Mouse (Mus musculus) midbrain, embryonic 13.5 days (tissue): Measurements from ENCODE around the gene Unc5b. TPM values are rescaled to one million over a fixed set of nuclear protein-coding genes. Genes with fewer than 3 reads are reported as not detected.
A peak's percentile ranks its signal among the peaks of the same experiment; 100 is the strongest.

Experiments
- ATAC-seq: fragments of 200-750 bp; cut with Nextera tagmentation; 2 replicates; pipeline ENCODE4 v1.8.0; 2017; ENCODE audit warnings: mild to moderate bottlenecking, moderate TSS enrichment, moderate library complexity
- H3K27ac ChIP-seq: fragments of 300-500 bp; sonication (generic); 2 replicates; pipeline ENCODE4 v1.5.1; 2015; ENCODE audit warnings: inconsistent platforms, mild to moderate bottlenecking, moderate library complexity
- H3K27me3 ChIP-seq: fragments of 300-500 bp; sonication (generic); 2 replicates; pipeline ENCODE4 v1.6.1; 2015; ENCODE audit warnings: mild to moderate bottlenecking, inconsistent platforms
- H3K36me3 ChIP-seq: fragments of 300-500 bp; sonication (generic); 2 replicates; pipeline ENCODE4 v1.6.1; 2015; ENCODE audit warnings: mild to moderate bottlenecking, inconsistent platforms
- H3K4me1 ChIP-seq: fragments of 300-500 bp; sonication (generic); replicated peaks from 2 replicates; pipeline ENCODE4 v1.6.1; 2015; ENCODE audit warnings: inconsistent platforms
- H3K4me2 ChIP-seq: fragments of 300-500 bp; sonication (generic); replicated peaks from 2 replicates; pipeline ENCODE4 v1.6.1; 2015; ENCODE audit warnings: moderate library complexity, mild to moderate bottlenecking, inconsistent platforms
- H3K4me3 ChIP-seq: fragments of 300-500 bp; sonication (generic); replicated peaks from 2 replicates; pipeline ENCODE4 v1.5.1; 2015; ENCODE audit warnings: mild to moderate bottlenecking, inconsistent platforms
- H3K9ac ChIP-seq: fragments of 300-500 bp; sonication (generic); replicated peaks from 2 replicates; pipeline ENCODE4 v1.6.1; 2015; ENCODE audit warnings: mild to moderate bottlenecking, inconsistent platforms
- H3K9me3 ChIP-seq: fragments of 300-500 bp; sonication (generic); 2 replicates; pipeline ENCODE4 v1.6.1; 2016; ENCODE audit warnings: mild to moderate bottlenecking, inconsistent platforms
- WGBS: fragments of 180-500 bp; shearing (Covaris S2); methylation state at CpG from one replicate; pipeline ENCODE4 v1.1.7; 2015; 5-methylcytosine and 5-hydroxymethylcytosine counted together
- polyA plus RNA-seq: library from polyadenylated mRNA; unstranded; fragments of >200 nt; fragmentation: Nextera tagmentation; extraction: Ambion mirVana; gene quantifications from 2 replicates; pipeline ENCODE4 v1.2.1, GENCODE M21; 2015

The Unc5b gene
- polyA plus RNA-seq, 1 experiment from 2014 or later, result 4.0 TPM

DNA sequence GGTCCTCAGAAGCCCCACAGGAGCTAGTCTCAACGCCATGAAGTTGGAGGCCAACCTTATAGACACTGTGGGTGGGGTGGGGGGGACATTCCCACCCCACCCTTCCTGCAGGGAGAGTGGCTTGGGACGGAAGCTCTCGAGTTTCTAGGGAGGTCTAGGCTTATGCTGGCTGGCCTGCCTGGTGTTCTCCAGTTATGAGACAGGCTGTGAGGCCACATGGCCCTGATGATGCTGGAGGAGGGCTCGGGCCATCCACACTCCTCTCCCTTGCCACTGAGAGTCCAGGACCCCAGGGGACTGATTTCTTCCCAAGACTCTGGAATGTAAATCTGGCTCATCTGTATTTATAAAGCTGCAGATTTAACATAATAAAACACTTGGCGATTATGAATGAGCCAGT is 104.1 kb downstream of the Unc5b start:
- peaks cover 26% of the 10 kb centered on the region for H3K27me3 ChIP-seq
- no peaks in the 10 kb centered on the region for H3K9me3 ChIP-seq
- H3K36me3 ChIP-seq, result 0 out of 2 replicates have a peak, but pooled peaks cover 5% of the 10 kb centered on the region
- H3K9ac ChIP-seq, result no peak overlapping the region
- 31% methylated on average over 5 of the region's 5 CpGs for WGBS
- no peak overlapping the region for H3K4me2 ChIP-seq
- no peak overlapping the region for H3K27ac ChIP-seq
- no peak overlapping the region for H3K4me3 ChIP-seq
- ATAC-seq, result no peak
- H3K4me1 ChIP-seq, result peaks cover 24% of the 10 kb centered on the region

DNA sequence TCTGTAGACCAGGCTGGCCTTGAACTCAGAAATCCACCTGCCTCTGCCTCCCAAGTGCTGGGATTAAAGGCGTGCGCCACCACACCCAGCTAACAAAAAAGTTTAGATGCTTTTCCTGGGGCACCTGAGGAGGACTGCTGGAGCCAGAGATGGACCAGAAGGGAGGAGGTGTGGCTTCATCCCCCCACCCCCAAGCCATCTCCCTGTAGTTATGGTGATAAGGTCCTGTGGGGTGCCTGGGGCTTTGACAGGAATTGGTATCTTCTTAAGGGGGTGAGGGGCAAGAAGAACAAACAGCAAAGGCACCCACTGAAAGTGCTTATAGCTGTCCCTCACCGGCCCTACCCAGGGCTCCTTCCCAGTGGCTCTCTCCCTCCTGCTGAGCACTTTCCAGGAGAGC is 104.5 kb downstream of the Unc5b start:
- no peak overlapping the region for H3K4me3 ChIP-seq
- H3K4me1 ChIP-seq, result peaks cover 21% of the 10 kb centered on the region
- H3K27ac ChIP-seq, result no peak overlapping the region
- 73% methylated on average over 3 of the region's 3 CpGs for whole genome bisulfite sequencing
- no peak for ATAC-seq
- H3K4me2 ChIP-seq, result no peak overlapping the region
- H3K36me3 ChIP-seq, result 0 out of 2 replicates have a peak, but pooled peaks cover 5% of the 10 kb centered on the region
- H3K27me3 ChIP-seq, result peaks cover 26% of the 10 kb centered on the region
- no peaks in the 10 kb centered on the region for H3K9me3 ChIP-seq
- H3K9ac ChIP-seq, result no peak overlapping the region

DNA sequence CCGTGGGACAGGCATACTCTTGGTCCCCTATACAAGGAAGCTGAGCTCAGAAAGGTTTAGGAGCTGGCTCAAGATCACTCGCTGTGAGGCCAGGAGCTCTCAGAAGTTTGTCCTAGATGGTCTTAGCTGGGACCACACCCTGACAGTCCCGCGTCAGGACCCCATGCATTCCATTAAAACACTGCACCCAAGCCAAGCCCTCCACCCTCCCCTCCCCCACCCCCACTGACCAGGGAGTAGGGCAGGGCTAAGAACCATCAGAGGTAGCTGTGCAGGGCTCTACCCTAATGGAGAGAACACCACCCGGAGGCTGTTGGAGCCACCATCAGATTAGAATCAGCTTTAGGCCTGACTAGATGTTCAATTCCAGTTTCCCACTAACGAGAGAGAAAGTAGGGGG is 106.9 kb downstream of the Unc5b start:
- ATAC-seq, result no peak
- no peaks in the 10 kb centered on the region for H3K9me3 ChIP-seq
- peaks cover 26% of the 10 kb centered on the region for H3K4me1 ChIP-seq
- H3K9ac ChIP-seq, result no peak overlapping the region
- no peak overlapping the region for H3K4me2 ChIP-seq
- WGBS, result 85% methylated on average over 6 of the region's 6 CpGs
- 0 out of 2 replicates have a peak, but pooled peaks cover 5% of the 10 kb centered on the region for H3K36me3 ChIP-seq
- no peak overlapping the region for H3K27ac ChIP-seq
- H3K4me3 ChIP-seq, result no peak overlapping the region
- H3K27me3 ChIP-seq, result peaks cover 17% of the 10 kb centered on the region; the same call in 1 of the 2 replicates

DNA sequence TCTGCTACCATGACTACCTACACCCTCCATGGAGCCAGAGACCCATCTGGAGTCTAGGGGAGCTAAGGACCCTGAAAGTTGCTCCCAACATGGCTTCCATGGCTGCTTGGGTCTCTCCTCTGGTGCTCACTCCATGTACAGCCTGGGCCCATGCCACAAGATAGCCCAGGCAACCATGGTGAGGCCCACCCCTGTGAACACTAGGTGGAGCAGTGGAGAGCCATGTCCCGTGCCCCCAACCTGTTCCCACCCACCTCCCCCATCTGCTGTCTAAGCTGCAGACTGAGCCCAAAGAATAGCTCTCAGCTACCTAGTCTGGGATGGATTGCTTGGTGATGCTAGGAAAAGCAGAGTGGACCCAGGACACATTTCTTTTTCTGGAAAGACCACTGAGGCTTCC is 108.0 kb downstream of the Unc5b start:
- Histone ChIP-seq H3K4me2 (no peak overlapping the region), H3K4me3 (no peak overlapping the region), H3K27ac (no peak overlapping the region), H3K4me1 (peaks cover 26% of the 10 kb centered on the region), H3K9me3 (no peaks in the 10 kb centered on the region), H3K9ac (no peak overlapping the region), H3K27me3 (0 out of 2 replicates have a peak, but pooled peaks cover 7% of the 10 kb centered on the region), H3K36me3 (0 out of 2 replicates have a peak, but pooled peaks cover 5% of the 10 kb centered on the region)
- WGBS, result 53% methylated on average over 1 of the region's 1 CpGs
- no peak for ATAC-seq

DNA sequence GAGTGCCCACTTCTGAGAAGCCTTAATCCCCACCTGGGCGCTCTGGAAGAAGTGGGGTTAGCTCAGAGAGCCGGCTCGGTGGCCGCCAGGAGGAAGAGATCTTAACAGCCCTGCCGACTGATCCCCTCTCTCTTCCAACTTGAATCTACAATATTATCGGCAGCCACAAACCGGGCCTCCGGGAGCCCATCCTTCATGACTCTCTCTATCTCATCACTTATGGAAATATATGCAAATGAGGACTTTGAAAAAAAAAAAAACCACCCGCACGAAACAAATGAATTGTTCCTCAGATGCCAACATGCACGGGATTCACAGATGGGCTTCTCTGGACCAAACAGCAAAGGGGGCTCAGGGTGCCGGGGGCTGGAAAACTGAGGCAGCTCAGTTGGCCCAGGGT is 109.7 kb downstream of the Unc5b start:
- Histone ChIP-seq H3K27me3 (no peaks in the 10 kb centered on the region), H3K36me3 (peaks cover 3% of the 10 kb centered on the region; the same call in 1 of the 2 replicates), H3K4me2 (no peak overlapping the region), H3K9me3 (no peaks in the 10 kb centered on the region), H3K4me1 (peaks cover 14% of the 10 kb centered on the region), H3K9ac (no peak overlapping the region), H3K27ac (peak overlapping the region; percentile 45; the same call in 1 of the 2 replicates), H3K4me3 (no peak overlapping the region)
- no peak; the same call in 1 of the 2 replicates for ATAC-seq
- WGBS, result 30% methylated on average over 12 of the region's 12 CpGs

DNA sequence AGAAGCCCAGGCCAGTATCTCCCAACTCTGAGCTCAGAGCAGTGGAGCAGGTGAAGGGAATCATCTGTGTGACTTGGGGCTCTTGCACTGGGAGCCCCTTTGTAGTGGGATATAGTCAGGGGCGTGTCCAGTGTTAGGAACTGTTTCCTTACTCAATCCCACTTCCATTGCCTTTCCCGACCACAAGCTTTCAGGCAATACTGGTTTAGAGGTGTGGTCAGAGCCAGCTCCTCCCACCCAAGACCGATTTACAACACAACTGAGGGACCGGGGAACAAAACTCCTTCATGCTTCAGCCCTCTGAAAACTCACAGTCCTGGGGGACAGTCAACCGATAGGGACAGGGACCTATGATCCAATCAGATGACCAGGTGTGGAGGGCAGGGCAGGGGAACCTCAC is 110.9 kb downstream of the Unc5b start:
- no peak overlapping the region for H3K4me3 ChIP-seq
- 78% methylated on average over 5 of the region's 5 CpGs for WGBS
- peaks cover 14% of the 10 kb centered on the region for H3K4me1 ChIP-seq
- no peaks in the 10 kb centered on the region for H3K9me3 ChIP-seq
- ATAC-seq, result no peak
- no peaks in the 10 kb centered on the region for H3K27me3 ChIP-seq
- H3K9ac ChIP-seq, result no peak overlapping the region
- no peak overlapping the region for H3K4me2 ChIP-seq
- H3K36me3 ChIP-seq, result peaks cover 15% of the 10 kb centered on the region
- no peak overlapping the region for H3K27ac ChIP-seq

DNA sequence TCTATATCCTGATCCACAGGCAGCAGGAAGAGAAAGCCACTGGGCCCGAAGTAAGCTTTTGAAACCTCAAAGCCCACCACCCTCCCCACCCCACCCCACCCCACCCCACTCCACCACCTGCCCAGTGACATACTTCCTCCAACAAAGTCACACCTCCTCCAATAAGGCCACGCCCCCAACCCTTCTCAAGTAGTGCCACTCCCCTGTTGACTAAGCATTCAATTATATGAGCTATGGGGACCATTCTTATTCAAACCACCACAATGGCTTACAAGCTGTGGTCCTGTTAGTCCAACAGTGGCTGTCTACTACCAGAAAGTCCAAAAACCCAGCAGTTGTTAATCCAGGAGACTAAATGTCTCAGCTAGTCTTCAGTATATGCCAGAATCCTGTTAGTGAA is 112.9 kb downstream of the Unc5b start:
- no peaks in the 10 kb centered on the region for H3K27me3 ChIP-seq
- H3K4me1 ChIP-seq, result peaks cover 14% of the 10 kb centered on the region
- WGBS, result 98% methylated on average over 2 of the region's 2 CpGs
- H3K36me3 ChIP-seq, result peaks cover 28% of the 10 kb centered on the region
- H3K4me3 ChIP-seq, result no peak overlapping the region
- ATAC-seq, result no peak
- H3K27ac ChIP-seq, result no peak overlapping the region
- no peak overlapping the region for H3K4me2 ChIP-seq
- H3K9me3 ChIP-seq, result peaks cover 15% of the 10 kb centered on the region; the same call in 1 of the 2 replicates
- H3K9ac ChIP-seq, result no peak overlapping the region

DNA sequence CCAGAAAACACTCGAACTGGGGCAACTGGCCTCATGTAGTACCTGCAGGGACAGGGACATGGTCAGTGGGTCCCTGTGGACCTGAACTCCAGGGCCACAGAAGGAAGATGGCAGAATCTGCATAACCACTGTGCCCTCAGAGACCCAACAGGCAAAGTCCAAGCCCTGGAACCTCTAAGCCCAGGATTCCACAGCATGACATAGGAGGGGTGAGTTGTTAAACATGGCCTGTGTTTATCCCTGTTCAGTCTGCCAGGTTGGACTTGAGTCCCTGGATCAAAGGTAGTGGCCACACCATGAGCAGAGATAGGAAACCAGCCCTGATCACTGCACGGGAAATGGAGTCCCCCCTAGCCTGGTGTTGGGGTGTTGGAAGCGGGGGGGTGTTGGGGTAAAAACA is 114.9 kb downstream of the Unc5b start:
- H3K36me3 ChIP-seq, result peaks cover 37% of the 10 kb centered on the region
- no peak overlapping the region for H3K4me2 ChIP-seq
- ATAC-seq, result no peak
- no peak overlapping the region for H3K4me3 ChIP-seq
- H3K4me1 ChIP-seq, result peaks cover 9% of the 10 kb centered on the region
- no peak overlapping the region for H3K9ac ChIP-seq
- H3K27me3 ChIP-seq, result no peaks in the 10 kb centered on the region
- H3K9me3 ChIP-seq, result peaks cover 24% of the 10 kb centered on the region; the same call in 1 of the 2 replicates
- 88% methylated on average over 3 of the region's 3 CpGs for WGBS
- no peak overlapping the region for H3K27ac ChIP-seq

Other genes starting within 250 kb of the Unc5b start
- gene Cdh23, start 135.1 kb downstream of the Unc5b start, polyA plus RNA-seq, result 4.8 and 5.7 TPM in 2 replicates
- gene Slc29a3, start 78.8 kb downstream of the Unc5b start, polyA plus RNA-seq, result 10.3 and 14.0 TPM in 2 replicates